Mouse (Mus musculus): ENCODE results near the gene Itgb1.

Gene Itgb1

DNA sequence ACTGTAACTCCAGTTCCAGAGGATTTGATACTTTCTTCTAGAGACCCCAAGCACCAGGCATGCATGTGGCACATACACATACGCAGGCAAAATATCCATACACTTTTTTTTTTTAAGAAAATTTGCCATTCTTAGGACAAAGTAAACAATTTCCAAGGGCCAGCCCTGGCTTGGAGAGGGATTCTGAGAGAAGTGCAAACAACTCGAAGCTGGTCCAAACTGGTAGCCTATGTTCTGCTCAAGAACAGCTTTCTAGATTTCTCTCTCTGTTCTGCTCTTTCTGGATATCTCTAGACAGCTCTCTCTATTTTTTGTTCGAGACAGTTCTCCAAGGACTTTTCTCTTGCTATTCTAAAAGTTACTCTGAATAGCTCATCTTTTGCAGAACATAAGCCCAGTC lies 3.5 kb upstream of the Itgb1 start:
- no peak for DNase-seq (ENCODE audit: low spot score)

- peak; percentile 12 for DNase-seq (ENCODE audit: low spot score)
Observed at GRCm38 (mm10) chr8:128684609-128685506, 596 bp upstream of the Itgb1 start.

DNA sequence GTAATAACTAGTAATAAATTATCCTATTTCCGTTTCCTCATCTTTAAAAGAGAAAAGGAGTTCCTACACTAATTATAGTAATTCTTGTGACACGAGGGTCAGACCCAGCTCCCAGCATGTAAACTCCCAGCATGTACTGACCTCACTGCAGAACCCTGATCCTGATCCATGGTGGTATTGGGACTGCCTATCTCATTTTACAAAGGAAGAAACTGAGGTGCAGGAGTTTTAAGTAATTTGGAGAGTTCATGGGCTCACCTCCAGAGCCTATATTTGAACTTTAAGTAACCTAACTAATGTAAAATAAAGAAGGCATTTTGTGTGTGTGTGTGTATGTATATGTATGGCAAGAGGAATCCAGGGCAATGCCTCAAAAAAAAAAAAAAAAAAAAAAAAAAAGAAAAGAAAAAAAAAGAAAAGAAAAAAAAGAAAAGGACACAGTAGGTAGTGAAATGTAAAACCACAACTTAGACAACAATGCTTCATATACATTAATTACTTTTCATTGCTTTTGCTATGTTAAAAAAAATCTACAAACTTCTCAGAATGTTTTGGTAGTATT lies 1.1 kb downstream of the Itgb1 start:
- no peak for DNase-seq (ENCODE audit: low spot score)

DNA sequence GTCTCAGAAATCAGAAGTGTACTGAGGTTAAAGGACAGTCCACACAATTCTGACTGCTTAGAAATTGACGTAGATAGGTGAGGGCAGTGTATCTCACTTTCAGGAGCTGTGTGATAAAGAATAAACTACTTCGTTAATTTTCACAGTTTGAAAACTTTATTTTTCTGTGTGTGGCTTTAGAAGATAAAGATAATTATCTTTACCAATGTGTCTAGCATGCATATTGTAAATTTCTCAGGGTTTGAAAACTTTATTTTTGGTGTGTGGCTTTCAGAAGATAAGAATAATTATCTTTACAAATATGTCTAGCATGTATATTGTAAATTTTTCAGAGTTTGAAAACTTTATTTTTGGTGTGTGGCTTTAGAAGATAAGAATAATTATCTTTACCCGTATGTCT lies 3.2 kb downstream of the Itgb1 start:
- no peak for DNase-seq (ENCODE audit: low spot score)

DNA sequence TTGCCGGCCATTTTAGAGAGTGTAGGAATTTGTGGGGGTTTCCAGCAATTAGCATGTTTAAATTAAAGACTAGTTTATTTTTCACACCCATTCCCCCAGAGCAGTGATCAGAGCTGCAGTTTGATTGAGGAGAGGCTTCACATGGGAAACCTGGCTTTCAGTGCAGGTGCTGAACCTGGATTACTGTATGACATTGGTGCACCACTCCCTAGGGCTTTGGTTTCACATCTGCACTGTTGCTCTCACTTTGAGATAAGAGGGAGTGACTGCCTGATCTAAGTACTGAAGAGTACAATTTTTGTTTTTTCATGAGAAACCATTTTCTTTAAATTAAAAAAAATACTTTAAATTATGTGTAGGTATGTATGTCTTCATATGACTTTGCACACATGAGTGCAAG lies 4.6 kb downstream of the Itgb1 start:
- DNase-seq (ENCODE audit: low spot score) = no peak

GRCm38 (mm10) chr8:128696701-128697397 lies 11.4 kb downstream of the Itgb1 start:
- DNase-seq (ENCODE audit: low spot score) = no peak

DNA sequence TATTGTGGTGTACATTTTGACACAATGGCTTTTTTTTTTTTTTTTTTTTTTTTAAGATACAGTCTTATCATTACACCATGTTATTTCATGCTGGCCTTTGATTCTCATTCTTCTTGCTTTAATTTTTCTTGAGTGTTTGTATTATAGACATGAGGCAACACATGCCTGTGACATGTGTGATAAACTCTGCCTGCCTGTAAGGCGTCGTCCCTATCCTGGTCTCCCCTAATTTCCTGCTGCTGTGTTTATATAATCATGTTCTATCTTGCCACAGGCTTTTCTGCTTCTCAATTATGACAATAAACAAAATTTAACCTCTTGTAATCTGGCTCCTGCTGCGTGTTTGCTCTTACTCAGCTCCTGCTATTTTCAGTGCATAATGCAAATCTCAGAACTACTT lies 12.5 kb downstream of the Itgb1 start:
- no peak for DNase-seq (ENCODE audit: low spot score)

GRCm38 (mm10) chr8:128704376-128704775 lies 18.9 kb downstream of the Itgb1 start:
- no peak for DNase-seq (ENCODE audit: low spot score)

DNA sequence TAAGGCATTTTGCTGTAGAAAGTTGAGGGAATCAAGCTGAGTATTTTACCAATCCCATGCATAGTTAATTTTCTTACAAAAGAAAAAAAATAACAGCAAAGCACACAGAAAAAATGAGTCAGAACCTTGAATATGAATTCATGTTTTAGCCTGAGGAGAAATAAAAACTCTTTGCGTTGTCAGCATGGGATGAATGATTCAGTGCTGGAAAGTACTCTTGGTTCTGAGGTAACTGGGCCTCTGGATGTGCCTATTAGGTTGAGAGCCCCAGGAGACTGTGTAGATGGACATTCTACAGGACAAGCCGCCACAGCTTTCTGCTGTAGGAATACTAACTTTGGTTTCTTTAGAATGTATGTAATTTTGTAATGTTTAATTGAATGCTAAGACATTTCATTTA lies 19.4 kb downstream of the Itgb1 start:
- DNase-seq (ENCODE audit: low spot score) = no peak

GRCm38 (mm10) chr8:128709261-128709660 lies 23.8 kb downstream of the Itgb1 start:
- DNase-seq (ENCODE audit: low spot score) = peak; percentile 46

- no peak for DNase-seq (ENCODE audit: low spot score)
Observed at GRCm38 (mm10) chr8:128716184-128716583, 30.7 kb downstream of the Itgb1 start.

DNA sequence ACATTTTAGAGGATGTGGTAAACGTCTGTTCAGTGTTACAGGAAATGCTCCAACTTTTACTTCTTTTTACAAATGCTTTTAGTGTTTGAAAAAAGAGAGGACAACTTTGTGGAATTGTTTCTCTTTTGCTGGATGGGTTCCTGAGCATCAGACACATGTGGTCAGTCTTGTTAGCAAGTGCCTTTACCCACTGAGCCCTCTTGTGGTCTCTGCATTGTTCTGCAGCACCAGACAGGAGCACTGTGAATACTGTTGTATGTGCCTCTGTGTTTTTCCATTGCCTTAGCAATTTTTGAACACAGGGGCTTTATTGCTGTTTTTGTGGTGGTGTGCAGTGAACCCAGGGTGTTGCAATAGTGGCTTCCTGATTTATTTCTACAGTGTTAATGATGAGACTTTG lies 39.4 kb downstream of the Itgb1 start:
- no peak for DNase-seq (ENCODE audit: low spot score)

DNA sequence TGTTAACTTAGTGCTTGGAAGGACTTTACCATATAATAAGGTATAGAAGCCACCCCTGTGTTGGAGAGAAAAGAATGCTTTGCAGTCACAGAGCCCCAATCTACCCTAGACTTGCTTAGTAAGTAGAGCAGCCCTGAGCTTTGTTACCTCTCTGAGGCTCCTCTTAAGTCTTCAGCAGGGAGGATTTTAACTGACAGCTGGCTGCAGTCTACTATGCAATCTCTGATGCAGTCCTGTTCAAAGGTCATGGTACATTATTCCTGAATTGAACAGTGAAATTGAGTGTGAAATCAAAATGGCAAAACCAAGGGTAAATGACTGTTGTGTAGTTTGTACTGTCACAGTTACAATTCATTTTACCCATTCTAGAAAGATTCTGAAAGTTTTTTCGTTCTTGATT lies 41.8 kb downstream of the Itgb1 start:
- no peak for DNase-seq (ENCODE audit: low spot score)

- DNase-seq (ENCODE audit: low spot score) = no peak
Observed at GRCm38 (mm10) chr8:128732254-128732653, 46.8 kb downstream of the Itgb1 start.

DNA sequence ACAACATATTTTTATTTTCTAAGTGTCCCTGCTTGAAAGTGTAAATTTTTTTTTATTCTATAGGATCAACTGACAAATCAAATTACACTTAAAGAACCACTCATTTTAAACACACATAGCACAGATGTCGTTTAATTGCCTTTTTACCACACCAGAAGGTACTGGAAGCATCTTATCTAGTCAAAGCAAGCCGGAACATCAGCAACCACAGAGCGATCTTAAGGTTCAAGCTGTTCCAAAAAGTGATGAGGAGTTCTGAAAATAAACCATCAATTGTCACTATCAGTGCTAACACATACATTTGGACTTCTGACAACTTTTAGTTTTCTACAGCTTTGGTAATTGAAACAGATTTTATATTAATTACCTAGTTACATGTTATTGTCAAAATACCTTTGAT lies 48.7 kb downstream of the Itgb1 start:
- DNase-seq (ENCODE audit: low spot score) = no peak

- no peak for DNase-seq (ENCODE audit: low spot score)
Observed at GRCm38 (mm10) chr8:128735692-128736091, 50.2 kb downstream of the Itgb1 start.

Measured in testis, postnatal 14 days (tissue).